Mouse (Mus musculus) monocyte, adult 2 months (primary cell): ENCODE data around the gene A930033H14Rik.

ENCODE experiments used
- DNase-seq, 2 experiments: peaks; one replicate each; pipeline ENCODE4 v3.0.0; 2022; ENCODE audit warnings: low spot score in 2 of 2, low read depth in 1 of 2

A930033H14Rik gene

GRCm38 (mm10) chr10:69237185-69237584 lies 24.3 kb upstream of the A930033H14Rik start:
- DNase-seq: no peak

GRCm38 (mm10) chr10:69225951-69226350 lies 13.1 kb upstream of the A930033H14Rik start:
- DNase-seq: no peak

GRCm38 (mm10) chr10:69225471-69225870 lies 12.6 kb upstream of the A930033H14Rik start:
- no peak for DNase-seq

GRCm38 (mm10) chr10:69224276-69224675 lies 11.4 kb upstream of the A930033H14Rik start:
- no peak for DNase-seq

- DNase-seq: no peak
Observed at GRCm38 (mm10) chr10:69223232-69223631, 10.3 kb upstream of the A930033H14Rik start.

GRCm38 (mm10) chr10:69221955-69222354 lies 9.1 kb upstream of the A930033H14Rik start:
- no peak for DNase-seq

- DNase-seq: no peak
Observed at GRCm38 (mm10) chr10:69221148-69221547, 8.2 kb upstream of the A930033H14Rik start.

- DNase-seq: no peak
Observed at GRCm38 (mm10) chr10:69220296-69220695, 7.4 kb upstream of the A930033H14Rik start.

- DNase-seq: no peak
Observed at GRCm38 (mm10) chr10:69219289-69219626, 6.4 kb upstream of the A930033H14Rik start.

- no peak for DNase-seq
Observed at GRCm38 (mm10) chr10:69218458-69219288, 5.8 kb upstream of the A930033H14Rik start.

GRCm38 (mm10) chr10:69217127-69217690 lies 4.3 kb upstream of the A930033H14Rik start:
- no peak for DNase-seq

GRCm38 (mm10) chr10:69213986-69214385 lies 1.1 kb upstream of the A930033H14Rik start:
- no peak for DNase-seq

GRCm38 (mm10) chr10:69213451-69213877 lies 566 bp upstream of the A930033H14Rik start:
- no peak for DNase-seq

- DNase-seq: no peak
Observed at GRCm38 (mm10) chr10:69211976-69212375, 922 bp downstream of the A930033H14Rik start.

GRCm38 (mm10) chr10:69211560-69211959 lies 1.3 kb downstream of the A930033H14Rik start:
- peak; percentile 16 to 62 for DNase-seq

GRCm38 (mm10) chr10:69210659-69211058 lies 2.2 kb downstream of the A930033H14Rik start:
- DNase-seq: no peak

GRCm38 (mm10) chr10:69210006-69210405 lies 2.9 kb downstream of the A930033H14Rik start:
- DNase-seq: no peak

- no peak for DNase-seq
Observed at GRCm38 (mm10) chr10:69208705-69209104, 4.2 kb downstream of the A930033H14Rik start.

- no peak for DNase-seq
Observed at GRCm38 (mm10) chr10:69207981-69208630, 4.8 kb downstream of the A930033H14Rik start.

- DNase-seq: no peak
Observed at GRCm38 (mm10) chr10:69207481-69207880, 5.4 kb downstream of the A930033H14Rik start.

- no peak for DNase-seq
Observed at GRCm38 (mm10) chr10:69206081-69206480, 6.8 kb downstream of the A930033H14Rik start.
